Mouse (Mus musculus) testis, postnatal 14 days (tissue): ENCODE data around the gene Anapc15-ps.

Experiments used
- DNase-seq: peaks from one replicate; pipeline ENCODE4 v3.0.0; 2021; ENCODE audit warnings: low spot score

The Anapc15-ps gene

GRCm38 (mm10) chr10:95669034-95669433, 4.2 kb downstream of the Anapc15-ps start:
- DNase-seq: no peak

- no peak for DNase-seq
These were observed 5.8 kb downstream of the Anapc15-ps start for GRCm38 (mm10) chr10:95667371-95668030.

DNA sequence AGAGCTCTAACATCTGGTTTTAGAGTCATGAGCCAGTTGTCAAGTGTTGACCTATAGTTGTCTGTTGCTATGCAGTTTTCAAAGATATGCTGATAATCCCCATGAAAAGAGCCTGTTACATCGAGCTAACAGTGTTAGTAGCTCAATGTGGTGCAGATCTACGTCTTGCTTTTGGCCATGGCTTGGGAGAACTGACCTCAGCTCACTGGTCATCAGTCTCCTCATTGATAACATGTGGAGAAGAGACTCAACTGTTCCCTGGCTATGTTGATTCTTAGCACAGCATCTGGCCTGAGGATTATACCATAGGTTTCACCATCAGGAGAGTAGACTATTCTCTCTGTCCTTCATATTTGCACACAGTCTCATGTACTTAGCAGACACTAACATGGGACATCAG, 6.5 kb downstream of the Anapc15-ps start:
- DNase-seq: no peak

- no peak for DNase-seq
These were observed 7.7 kb downstream of the Anapc15-ps start for GRCm38 (mm10) chr10:95665426-95665990.

- no peak for DNase-seq
These were observed 8.6 kb downstream of the Anapc15-ps start for GRCm38 (mm10) chr10:95664613-95665012.

- DNase-seq: no peak
These were observed 12.9 kb downstream of the Anapc15-ps start for GRCm38 (mm10) chr10:95660356-95660755.

DNA sequence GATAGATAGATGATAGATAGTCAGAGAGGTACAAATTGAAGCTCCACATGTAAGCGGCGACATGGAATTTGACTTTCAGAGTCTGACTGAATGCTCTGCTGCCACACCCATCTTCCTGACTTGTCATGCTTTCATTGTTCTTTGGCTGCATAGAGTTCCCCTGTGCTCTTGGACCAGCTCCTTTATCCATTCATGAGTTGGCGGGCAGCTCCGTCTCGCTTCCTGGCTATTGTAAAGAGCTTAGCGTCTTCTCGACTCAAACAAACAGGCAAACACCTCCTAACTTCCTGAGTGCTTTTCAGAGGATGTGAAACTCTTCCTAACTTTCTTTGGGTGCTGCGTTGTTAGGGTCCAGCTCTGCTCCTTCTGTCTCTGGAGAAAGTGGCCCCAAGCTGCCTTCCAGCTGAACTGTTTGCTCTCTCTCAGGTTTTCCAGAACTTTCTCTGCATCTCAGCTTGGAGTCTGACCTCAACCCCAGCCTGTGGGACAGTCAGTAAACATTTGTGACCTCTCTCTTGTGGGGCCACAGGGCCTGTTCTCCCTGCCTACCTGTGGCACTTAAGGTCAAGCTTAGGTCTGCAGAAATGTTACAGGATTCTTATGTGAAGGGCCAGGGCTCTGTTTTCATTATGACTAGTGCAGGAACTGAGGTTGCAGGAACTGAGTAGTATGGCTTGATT, 13.6 kb downstream of the Anapc15-ps start:
- DNase-seq: no peak

DNA sequence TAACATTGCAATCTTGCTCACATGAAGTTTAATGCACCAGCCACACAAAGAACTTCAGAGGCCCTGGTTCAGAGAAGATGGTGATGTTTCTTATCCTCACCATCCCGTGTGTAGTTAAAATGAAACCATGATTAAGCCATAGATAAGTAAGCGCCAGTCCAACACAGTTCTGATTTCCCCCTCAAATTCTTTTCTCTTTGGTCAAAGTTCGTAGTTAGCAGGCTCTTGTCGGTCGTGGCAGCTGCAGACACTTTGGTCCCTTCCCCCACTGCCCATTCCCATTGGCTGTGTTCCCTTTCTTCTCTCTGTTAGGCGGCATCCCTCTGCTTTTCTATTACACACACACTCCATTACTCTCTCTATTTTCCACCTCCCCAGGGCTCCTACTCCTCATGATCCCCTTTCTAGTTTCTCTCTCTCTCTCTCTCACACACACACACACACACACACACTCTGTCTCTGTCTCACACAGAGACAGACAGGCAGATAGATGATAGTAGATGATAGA, 14.4 kb downstream of the Anapc15-ps start:
- no peak for DNase-seq

- no peak for DNase-seq
These were observed 16.7 kb downstream of the Anapc15-ps start for GRCm38 (mm10) chr10:95656236-95657225.

DNA sequence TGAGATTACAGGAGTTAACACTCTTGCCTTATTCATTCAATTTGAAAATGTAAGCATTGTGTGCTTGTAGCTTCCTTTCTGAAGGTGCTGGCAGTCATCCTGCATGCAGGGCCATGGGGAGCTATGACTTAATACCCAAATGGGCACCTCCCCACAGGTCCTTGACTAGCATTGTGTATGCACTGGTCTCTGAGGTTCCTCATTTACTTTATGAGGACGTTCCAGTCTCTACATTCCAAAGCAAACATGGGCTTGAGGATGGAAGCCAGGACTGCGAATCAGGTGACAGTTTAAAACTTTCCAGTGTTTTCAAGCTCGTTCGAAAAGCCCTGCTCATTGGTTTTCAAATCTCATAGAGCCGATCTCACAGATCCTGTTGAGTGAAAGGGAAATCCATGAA, 21.1 kb downstream of the Anapc15-ps start:
- no peak for DNase-seq

GRCm38 (mm10) chr10:95648326-95648888, 24.8 kb downstream of the Anapc15-ps start:
- no peak for DNase-seq

- DNase-seq: no peak
These were observed 26.1 kb downstream of the Anapc15-ps start for GRCm38 (mm10) chr10:95647128-95647527.

GRCm38 (mm10) chr10:95646576-95646975, 26.7 kb downstream of the Anapc15-ps start:
- no peak for DNase-seq

DNA sequence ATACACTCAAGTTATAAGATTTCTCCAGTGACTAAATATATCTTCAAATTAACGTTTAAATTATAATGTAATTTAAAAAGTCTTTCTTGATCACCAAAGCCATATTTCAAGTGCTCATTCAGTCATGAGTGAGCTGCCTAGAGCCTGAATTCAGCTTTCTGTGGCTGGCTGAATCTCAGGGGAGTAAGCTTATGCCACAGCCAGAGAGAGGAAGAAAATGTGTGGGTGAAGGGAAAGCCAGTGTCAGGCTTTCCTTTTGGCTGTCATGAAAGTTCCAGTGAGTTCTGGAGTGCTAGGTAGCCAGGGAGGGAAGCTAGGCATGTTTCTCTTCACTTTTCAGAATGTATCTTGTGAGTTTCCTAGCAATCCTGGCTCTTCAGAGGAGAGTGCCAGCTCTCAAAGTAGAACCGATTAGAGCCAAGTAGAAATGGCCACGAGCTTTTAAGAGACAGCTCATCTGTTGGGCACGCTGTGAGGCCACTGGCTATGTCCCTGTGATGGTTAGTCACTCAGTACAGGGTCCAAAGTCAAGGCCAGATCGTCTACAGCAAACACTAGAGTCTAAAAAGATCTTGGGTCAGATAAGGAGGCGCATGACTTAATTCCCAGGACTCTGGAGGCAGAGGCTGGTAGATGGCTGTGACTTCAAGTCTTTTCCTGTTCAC, 29.4 kb downstream of the Anapc15-ps start:
- no peak for DNase-seq

DNA sequence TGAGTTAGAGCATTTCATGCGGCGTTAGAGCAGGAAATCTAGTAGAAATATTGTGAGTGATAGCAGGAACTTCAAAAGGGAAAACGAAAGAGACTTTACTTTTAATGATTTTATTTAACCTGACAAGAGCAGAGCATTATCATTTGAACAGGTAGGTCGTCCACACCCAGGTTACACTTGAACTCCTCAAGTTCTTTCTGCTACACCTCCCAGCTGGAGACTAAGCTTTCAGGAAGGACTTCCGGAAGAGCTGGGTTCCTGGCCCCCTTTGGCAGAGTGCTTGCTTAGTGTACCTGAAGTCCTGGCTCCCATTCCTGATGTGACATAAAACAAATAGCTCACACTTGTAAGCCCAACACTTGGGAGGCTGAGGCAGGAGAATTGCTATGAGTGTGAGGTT, 30.2 kb downstream of the Anapc15-ps start:
- DNase-seq: no peak

GRCm38 (mm10) chr10:95641335-95641734, 31.9 kb downstream of the Anapc15-ps start:
- DNase-seq: no peak

- DNase-seq: no peak
These were observed 33.8 kb downstream of the Anapc15-ps start for GRCm38 (mm10) chr10:95639429-95639828.

GRCm38 (mm10) chr10:95634751-95635150, 38.5 kb downstream of the Anapc15-ps start:
- no peak for DNase-seq

GRCm38 (mm10) chr10:95634261-95634660, 39.0 kb downstream of the Anapc15-ps start:
- DNase-seq: no peak

- DNase-seq: no peak
These were observed 41.7 kb downstream of the Anapc15-ps start for GRCm38 (mm10) chr10:95631568-95631967.

- DNase-seq: no peak
These were observed 42.4 kb downstream of the Anapc15-ps start for GRCm38 (mm10) chr10:95630726-95631345.
